Mouse (Mus musculus): ENCODE results near the gene Epn2.

- TF ChIP-seq CTCF (IDR thresholded peaks at IDR 0.05; ENCODE audit: borderline replicate concordance, insufficient read depth, low read depth, low read length): no peak
- TF ChIP-seq POLR2A (IDR thresholded peaks at IDR 0.05; ENCODE audit: borderline replicate concordance, insufficient read depth, low read length): no peak
Observed at GRCm38 (mm10) chr11:61617293-61617975, 37.9 kb upstream of the Epn2 start.
